Mouse (Mus musculus) layer of hippocampus, postnatal 10 days (tissue): Measurements from ENCODE around the gene Paics. TPM values are rescaled to one million over a fixed set of nuclear protein-coding genes. Genes with fewer than 3 reads are reported as not detected.
"Not testable (repeated sequence)": the region's sequence is repeated elsewhere in the genome, so short reads cannot be mapped to it uniquely, and the experiment has no call there.

Experiments used
- DNase-seq, 2 experiments: peaks; one replicate each; pipeline ENCODE4 v3.0.0; 2021; ENCODE audit warnings: low spot score in 2 of 2
- long read RNA-seq: library from polyadenylated mRNA; stranded (forward); transcript quantifications from one replicate; pipeline ENCODE4 v2.0.0, GENCODE M21; 2023
- total RNA-seq, 2 experiments: library from RNA; stranded (reverse); gene quantifications; 2 replicates each; pipeline ENCODE4 v1.2.3; 2021

Gene Paics
- total RNA-seq = 100 to 1,000 TPM; 101 to 102 TPM
- long read RNA-seq, transcript Paics-201 (9 exons, 2,482 nt) = major isoform, 75 of 105 reads
- long read RNA-seq, transcript Paics-203 (10 exons, 2,345 nt) = minor isoform, 5 of 105 reads
- long read RNA-seq, partial matches to known transcripts = 2 of 105 reads
- long read RNA-seq, other reads (novel, unspliced or antisense) = 17 of 105 reads

- peak; percentile 96 to 97 for DNase-seq
Measured at GRCm38 (mm10) chr5:76951106-76952027, at the start of gene Paics, which contains the start of gene Ppat. Paics (plus strand) TSS chr5:76951307. Ppat (minus strand) TSS chr5:76951578.

DNA sequence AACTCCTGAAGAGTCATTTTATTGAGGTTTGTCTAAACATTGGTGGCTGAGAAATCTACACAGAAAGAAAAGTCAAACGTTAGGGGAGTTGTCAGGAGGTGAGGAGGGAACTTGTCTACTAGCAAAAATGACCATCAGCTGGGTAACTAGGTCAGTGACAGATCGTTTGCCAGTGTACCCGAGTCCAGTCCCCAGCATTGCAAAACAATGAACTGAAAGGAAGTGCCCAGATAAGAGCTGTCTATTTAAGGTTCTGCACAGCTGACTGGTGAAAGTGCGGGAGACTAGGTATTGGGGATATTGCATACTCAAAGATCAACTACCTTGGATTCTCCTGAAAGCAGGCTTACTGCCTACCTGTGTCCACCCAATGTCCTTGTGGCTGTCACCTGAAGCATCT, 49.0 kb upstream of the Paics start:
- DNase-seq = no peak

DNA sequence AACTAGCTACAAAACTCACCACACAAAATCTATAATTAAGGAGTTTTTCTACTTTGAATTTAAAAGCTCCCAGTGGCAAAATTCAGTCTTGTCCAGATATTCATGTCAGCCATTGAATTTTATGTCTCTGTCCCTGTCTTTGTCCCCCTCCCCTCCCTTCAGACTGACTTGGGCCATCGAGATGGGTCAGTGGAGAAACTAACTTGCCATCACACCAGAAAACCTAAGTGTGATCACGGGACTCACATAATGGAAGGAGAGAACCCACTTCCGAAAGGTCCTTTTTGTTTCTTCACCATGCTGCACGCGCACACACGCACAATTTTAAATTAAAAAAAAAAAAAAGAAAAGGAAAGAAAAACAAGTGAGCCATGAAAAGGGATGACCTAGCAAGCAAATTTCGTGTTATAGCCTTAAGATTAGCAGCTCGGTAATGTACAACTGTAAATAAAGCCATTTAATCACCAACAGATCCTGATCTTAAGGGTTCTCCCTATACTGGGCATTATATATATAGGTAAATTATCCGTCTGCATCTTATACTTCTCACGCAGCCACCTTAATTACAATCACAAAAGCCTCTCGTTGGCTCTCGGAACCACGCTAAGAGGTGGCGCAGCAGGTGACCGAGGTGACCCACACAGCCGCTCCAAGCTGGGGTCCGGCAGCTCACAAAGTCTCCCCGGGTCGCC, 46.2 kb upstream of the Paics start:
- DNase-seq = no peak

GRCm38 (mm10) chr5:76905405-76906154, 45.5 kb upstream of the Paics start, which contains the start of gene Aasdh:
Aasdh (minus strand) TSS chr5:76905514.
- peak; percentile 97 to 99 for DNase-seq

- no peak for DNase-seq
Measured at GRCm38 (mm10) chr5:76906155-76906499, 45.0 kb upstream of the Paics start.

DNA sequence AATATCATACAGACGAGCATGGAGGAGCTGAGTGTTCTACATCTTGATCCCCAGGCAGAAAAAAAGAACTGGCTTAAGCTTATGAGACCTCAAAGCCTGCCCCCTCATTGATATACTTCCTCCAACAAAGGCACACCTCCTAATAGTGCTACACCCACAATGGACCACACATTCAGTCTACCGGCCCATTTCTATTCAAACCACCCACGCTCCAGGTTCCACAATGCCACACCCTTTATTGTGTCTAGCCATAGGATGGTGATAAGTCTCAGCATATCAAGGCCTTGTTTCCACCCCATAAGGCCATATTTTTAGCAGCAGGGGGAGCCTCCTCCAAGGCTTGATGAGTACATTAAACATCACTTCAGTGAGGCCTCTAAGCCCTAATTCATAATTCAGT, 40.3 kb upstream of the Paics start:
- no peak for DNase-seq

GRCm38 (mm10) chr5:76912522-76912921, 38.6 kb upstream of the Paics start:
- DNase-seq = not testable (repeated sequence)

GRCm38 (mm10) chr5:76922833-76923232, 28.3 kb upstream of the Paics start:
- no peak for DNase-seq

DNA sequence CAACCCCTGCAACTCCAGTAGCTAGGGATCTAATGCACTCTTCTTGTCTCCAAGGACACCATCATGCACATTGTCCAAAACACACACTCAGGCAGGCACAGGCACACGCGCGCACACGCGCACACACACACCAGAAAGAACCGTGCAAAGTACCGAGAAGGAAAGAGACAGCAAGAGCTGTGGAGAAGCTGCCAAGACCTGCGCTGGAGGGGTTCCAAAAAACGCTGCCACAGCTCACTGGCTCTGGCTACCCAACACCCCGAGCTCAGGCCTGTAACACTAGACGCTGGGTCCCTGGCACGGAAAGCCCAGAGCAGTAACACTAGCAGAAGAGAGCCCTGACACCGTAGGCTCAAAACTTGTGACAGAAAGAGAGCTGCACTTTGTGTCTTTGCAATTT, 27.7 kb upstream of the Paics start:
- DNase-seq = peak; percentile 62 to 71

GRCm38 (mm10) chr5:76924296-76924695, 26.8 kb upstream of the Paics start:
- DNase-seq = no peak

DNA sequence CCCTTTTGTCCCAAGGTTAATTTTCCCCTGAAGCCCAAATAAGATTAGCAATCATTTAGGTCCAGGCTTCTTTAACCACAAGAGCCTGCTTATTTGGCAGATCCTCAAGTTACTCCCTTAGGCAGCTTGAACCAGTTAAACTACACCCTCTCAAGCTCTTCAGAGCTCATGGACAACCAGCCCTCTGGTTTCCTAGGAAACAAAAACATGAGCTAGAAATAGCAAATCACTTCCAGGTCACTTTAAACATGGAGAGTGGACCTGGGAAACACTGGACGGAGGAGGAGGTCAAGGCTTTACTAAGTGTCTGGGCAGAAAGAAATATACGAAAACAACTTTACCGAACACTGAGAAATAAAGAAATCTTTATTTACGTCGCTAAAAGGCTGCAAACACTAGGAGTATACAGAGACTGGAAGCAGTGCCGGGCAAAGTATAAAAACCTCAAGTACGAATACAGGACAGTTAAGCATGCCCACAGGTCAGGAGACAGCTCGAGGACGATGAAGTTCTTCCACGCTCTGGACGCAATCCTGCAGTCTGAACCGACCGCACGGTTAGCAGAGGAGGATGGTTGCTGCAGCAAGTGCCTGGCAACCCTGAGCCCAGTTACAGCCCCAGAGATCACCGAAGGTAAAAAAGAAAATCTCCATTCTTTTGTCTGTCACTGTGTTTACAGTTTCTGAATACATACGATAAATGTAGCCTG, 22.8 kb upstream of the Paics start:
- peak; percentile 16 to 27 for DNase-seq

GRCm38 (mm10) chr5:76929180-76929877, 21.8 kb upstream of the Paics start:
- DNase-seq = no peak

- no peak for DNase-seq
Measured at GRCm38 (mm10) chr5:76939717-76940116, 11.4 kb upstream of the Paics start.

- no peak for DNase-seq
Measured at GRCm38 (mm10) chr5:76941975-76942374, 9.1 kb upstream of the Paics start.

DNA sequence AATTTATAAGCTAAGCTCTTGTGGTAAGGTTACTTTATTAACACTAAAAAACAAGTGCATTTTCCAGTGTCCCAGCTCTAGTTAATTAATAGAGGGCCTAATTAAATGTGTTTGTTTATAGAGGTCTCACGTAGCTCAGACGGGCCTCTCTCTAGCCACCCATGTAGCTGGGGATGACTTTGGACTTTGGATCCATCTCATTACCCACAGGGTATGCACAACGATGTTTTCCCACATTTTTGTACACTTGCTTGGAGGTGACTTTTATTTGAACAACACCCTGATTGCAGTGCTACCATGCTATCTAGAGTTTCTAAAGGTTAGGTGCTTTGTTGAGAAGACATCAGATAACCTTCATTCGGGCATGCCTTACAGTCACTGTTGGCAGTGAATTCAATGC, 8.6 kb upstream of the Paics start:
- DNase-seq = no peak

GRCm38 (mm10) chr5:76944965-76945677, 6.0 kb upstream of the Paics start:
- no peak for DNase-seq

DNA sequence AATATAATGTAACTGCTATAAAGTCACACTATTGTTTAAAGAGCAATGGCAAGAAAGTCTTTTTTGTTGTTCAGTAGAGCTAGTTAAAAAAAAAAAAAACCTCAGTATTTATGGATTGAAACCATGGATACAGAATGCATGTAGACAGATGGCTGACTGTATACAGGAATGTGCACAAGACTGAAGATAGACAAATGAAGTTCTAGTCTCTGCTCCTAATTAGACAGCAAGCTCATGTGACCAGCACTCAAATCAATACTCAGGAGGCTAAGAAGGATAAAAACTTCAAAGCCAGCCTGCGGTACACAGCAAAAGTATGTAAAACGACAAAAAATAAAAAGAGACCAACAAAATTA, 5.5 kb upstream of the Paics start:
- DNase-seq = no peak

DNA sequence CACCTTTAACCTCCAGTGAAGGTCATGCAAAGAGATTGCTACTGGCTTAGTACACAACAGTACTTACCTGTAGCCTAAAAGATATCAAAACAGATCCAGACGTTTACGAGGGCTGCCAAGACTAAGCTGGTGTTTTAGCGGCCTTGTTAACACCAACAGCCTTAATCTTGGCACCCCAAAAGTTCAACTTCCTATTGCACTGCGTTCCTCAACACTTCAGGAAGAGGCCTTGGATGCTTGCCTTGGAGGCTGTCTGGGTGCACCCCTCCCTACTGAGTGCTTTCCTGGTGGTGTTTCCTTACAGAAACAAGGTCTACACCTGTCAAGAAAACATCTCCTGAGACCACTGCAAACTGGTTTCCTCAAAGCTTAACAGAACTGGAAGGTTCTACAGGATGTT, 4.0 kb upstream of the Paics start:
- DNase-seq = no peak

- DNase-seq = no peak
Measured at GRCm38 (mm10) chr5:76947758-76948157, 3.3 kb upstream of the Paics start.
